Mouse (Mus musculus): ENCODE results near the gene Hist1h4i. TPM values are rescaled to one million over a fixed set of nuclear protein-coding genes. Genes with fewer than 3 reads are reported as not detected.

Gene Hist1h4i
- total RNA-seq, 2 experiments from 2014 or later = 65.2 to 73.2 TPM

GRCm38 (mm10) chr13:22019934-22020835, 21.0 kb downstream of the Hist1h4i start:
- DNase-seq (ENCODE audit: low spot score in 2 of 2) = no peak
- intact Hi-C loops (cut with DNase I) = loop anchor here (5.0 to 10.0 kb wide), 4 partner anchors 103 to 1497 kb away; no protein-coding TSS in a partner anchor

- intact Hi-C loops (cut with DNase I) = loop anchor here (5.0 kb wide), 1 partner anchor 98 kb away; no protein-coding TSS in a partner anchor
Observed at GRCm38 (mm10) chr13:22015479-22016450, 25.4 kb downstream of the Hist1h4i start.

GRCm38 (mm10) chr13:22014411-22014845, 26.7 kb downstream of the Hist1h4i start:
- intact Hi-C loops (cut with DNase I) = no loop called here
- DNase-seq (ENCODE audit: low spot score in 2 of 2) = no peak

More at GRCm38 (mm10) chr13:22015479-22016450, 25.4 kb downstream of the Hist1h4i start:
- DNase-seq (ENCODE audit: low spot score in 2 of 2) = peak; percentile 49 to 69

GRCm38 (mm10) chr13:22013716-22014115, 27.4 kb downstream of the Hist1h4i start:
- intact Hi-C loops (cut with DNase I) = loop anchor here (2.0 kb wide), 1 partner anchor 15 kb away; no protein-coding TSS in a partner anchor
- no peak for DNase-seq (ENCODE audit: low spot score in 2 of 2)

- intact Hi-C loops (cut with DNase I) = no loop called here
- no peak for DNase-seq (ENCODE audit: low spot score in 2 of 2)
Observed at GRCm38 (mm10) chr13:22009642-22010041, 31.5 kb downstream of the Hist1h4i start, which contains the start of gene Prss16. Gene Prss16 (minus strand): TSS chr13:22009742.

- DNase-seq (ENCODE audit: low spot score in 2 of 2) = no peak
- intact Hi-C loops (cut with DNase I) = no loop called here
Observed at GRCm38 (mm10) chr13:22008707-22009106, 32.5 kb downstream of the Hist1h4i start.

GRCm38 (mm10) chr13:22007872-22008271, 33.3 kb downstream of the Hist1h4i start:
- intact Hi-C loops (cut with DNase I) = no loop called here
- no peak for DNase-seq (ENCODE audit: low spot score in 2 of 2)

DNA sequence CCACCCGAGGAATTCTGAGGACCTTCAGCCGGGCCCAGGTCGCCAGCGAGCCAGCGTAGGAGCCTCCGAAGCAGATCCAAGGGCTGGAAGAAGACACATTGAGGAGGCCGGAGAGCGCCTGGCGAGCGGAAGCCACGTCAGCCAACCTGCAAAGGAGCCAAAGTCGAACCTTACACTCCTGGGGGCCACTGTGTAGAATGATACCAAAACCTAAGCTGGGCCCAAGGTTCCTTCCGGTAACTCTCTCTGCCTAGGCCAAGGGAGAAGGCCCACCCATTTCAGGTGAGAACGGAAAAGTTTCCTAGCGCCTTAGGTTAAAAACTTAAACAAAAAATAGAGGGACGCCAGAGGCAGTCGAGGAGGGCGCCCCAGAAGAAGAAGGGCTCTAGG, 34.0 kb downstream of the Hist1h4i start:
- intact Hi-C loops (cut with DNase I) = no loop called here
- DNase-seq (ENCODE audit: low spot score in 2 of 2) = no peak

DNA sequence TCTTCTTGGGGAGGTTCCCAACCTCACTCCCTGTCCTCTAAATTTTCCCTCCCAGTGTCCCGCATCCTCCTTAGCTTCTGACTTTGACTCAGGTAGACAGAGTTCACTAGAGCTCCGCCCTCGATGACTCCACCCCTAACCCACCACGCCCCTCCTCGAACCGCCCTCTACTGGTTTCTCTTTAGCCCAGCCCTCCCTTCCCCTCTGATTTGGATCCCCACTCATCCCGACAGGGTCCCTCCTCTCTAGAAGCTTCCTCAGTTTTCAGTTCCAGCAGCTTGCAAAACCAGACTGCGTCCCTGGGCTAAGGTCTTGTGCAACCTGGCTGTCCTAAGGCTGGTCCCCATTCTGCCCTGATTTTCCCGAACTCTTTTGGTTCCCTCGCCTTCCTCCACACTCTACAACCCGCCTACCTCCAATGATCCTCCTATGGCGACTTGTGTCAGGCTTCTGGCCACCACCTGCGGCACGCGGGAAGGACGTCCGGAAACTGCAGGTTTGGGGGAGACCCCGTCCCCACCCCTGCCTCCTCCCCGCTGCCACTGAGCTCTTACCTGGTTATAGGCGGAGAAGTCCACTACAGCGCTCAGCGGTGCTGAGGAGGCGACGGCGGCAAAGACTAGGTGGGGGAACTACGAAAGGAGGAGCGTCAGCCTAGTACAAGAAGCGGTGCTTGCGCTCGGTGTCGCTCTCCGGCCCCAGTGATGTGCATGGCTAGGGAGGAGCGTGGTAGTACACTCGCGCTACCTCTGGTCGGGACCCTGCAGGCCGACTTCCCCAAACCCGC, 34.6 kb downstream of the Hist1h4i start:
- no peak for DNase-seq (ENCODE audit: low spot score in 2 of 2)
- intact Hi-C loops (cut with DNase I) = no loop called here

- peak in 1 of 2 experiments; percentile 36 for DNase-seq (ENCODE audit: low spot score in 2 of 2)
- intact Hi-C loops (cut with DNase I) = no loop called here
Observed at GRCm38 (mm10) chr13:22005605-22006333, 35.4 kb downstream of the Hist1h4i start.

- no peak for DNase-seq (ENCODE audit: low spot score in 2 of 2)
- intact Hi-C loops (cut with DNase I) = no loop called here
Observed at GRCm38 (mm10) chr13:22001823-22002222, 39.3 kb downstream of the Hist1h4i start.

DNA sequence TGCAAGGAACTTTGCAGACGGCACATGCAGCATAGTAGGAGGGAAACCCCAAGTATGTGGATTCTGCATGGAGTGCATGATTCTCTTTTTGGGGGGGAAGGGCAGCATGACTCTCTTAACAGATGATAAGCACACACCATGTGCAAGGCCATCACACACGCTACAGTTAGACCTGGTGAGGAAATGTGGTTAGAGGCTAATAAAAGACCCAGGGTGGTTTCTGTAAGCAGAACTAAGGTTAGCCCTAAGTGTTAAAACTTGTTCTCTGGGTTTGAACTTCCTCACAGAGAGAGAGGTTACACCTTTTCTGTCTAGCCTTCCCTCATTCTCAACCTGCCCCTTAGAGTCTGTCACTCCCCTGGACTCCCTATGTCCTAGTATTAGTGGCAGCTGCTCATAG, 39.8 kb downstream of the Hist1h4i start:
- no peak for DNase-seq (ENCODE audit: low spot score in 2 of 2)
- intact Hi-C loops (cut with DNase I) = no loop called here

DNA sequence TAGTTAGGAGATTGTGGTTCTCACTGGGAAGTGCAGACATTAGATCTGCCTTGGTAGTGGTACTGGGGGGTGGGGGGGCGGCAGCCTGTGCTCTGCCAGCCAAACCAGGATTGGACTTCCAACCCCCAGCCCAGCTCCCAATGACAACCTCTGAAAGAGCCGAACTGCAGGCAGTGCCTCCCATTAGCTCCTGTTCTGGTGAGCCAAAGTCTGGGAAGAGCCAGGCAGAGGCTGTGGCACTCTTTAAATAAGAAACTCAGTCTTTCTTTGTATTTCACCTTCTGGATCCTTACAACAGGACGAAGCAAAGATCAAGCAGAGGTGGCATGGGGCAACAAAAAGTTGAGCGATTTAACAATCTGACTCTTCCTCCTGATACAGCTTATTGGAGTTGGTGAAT, 42.0 kb downstream of the Hist1h4i start:
- no peak for DNase-seq (ENCODE audit: low spot score in 2 of 2)
- intact Hi-C loops (cut with DNase I) = loop anchor here (2.0 to 5.0 kb wide), 2 partner anchors 14 to 82 kb away; no protein-coding TSS in a partner anchor

- intact Hi-C loops (cut with DNase I) = loop anchor here (2.0 to 5.0 kb wide), 2 partner anchors 14 to 81 kb away; no protein-coding TSS in a partner anchor
- DNase-seq (ENCODE audit: low spot score in 2 of 2) = no peak
Observed at GRCm38 (mm10) chr13:21998412-21998811, 42.8 kb downstream of the Hist1h4i start.

DNA sequence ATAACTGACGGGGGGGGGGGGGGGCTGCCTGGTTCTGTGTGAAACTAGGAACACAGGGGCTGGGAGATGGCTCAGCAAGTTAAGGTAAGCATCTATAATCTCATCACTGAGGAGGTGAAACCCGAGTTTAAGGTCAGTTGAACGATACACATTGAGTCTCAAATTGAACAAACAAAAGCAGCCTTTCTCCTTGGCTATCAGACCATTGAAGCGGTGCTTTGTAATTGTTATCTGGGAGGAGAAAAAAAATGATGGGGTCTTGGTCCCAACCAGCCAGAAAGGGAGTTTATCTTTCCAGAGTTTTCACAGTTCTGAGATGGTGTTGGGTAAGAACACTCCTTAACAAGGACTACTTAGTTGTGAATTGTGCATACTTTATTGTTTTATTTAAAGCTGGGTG, 43.3 kb downstream of the Hist1h4i start:
- intact Hi-C loops (cut with DNase I) = loop anchor here (2.0 to 5.0 kb wide), 2 partner anchors 15 to 81 kb away; no protein-coding TSS in a partner anchor
- DNase-seq (ENCODE audit: low spot score in 2 of 2) = no peak

- intact Hi-C loops (cut with DNase I) = loop anchor here (5.0 kb wide), 1 partner anchor 80 kb away; no protein-coding TSS in a partner anchor
- DNase-seq (ENCODE audit: low spot score in 2 of 2) = no peak
Observed at GRCm38 (mm10) chr13:21997201-21997820, 43.9 kb downstream of the Hist1h4i start.

- intact Hi-C loops (cut with DNase I) = loop anchor here (5.0 kb wide), 1 partner anchor 80 kb away; no protein-coding TSS in a partner anchor
- peak in 1 of 2 experiments; percentile 16 for DNase-seq (ENCODE audit: low spot score in 2 of 2)
Observed at GRCm38 (mm10) chr13:21996840-21997185, 44.3 kb downstream of the Hist1h4i start.
